Mouse (Mus musculus): ENCODE data around the gene Lenep. TPM values are rescaled to one million over a fixed set of nuclear protein-coding genes. Genes with fewer than 3 reads are reported as not detected.

The Lenep gene
- polyA plus RNA-seq, 3 experiments from 2014 or later = 0.38 TPM; not detected in 2

DNA sequence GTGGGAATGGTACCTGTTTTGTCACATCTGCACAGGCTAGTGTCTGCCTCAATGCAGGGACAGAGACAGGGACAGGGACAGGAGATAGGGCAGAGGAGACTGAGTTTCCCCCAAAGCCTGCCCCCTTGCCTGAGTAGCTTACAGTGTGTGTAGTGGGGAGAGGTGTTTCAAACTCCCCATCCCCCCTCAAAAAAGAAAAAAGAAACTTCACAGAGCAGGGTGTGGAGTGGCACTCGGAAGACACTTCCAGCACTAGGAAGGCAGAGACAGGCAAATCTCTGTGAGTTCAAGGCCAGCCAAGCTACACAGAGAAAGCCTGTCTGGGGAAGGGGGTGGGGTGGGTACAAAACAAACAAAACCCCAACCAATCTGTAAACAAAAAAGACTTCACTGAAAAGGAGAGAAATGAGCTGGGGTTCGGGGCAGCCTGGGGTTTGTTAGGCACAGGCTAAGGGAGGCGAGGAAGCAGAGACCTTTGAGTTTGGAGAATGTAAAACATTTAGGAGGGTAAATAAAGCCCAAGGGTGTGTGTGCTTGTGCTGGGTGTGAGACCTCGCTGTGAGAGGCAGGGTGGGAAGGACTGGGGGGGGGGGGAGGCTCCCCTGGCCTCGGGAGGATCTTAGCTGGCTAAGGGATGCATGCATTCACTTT, 28.9 kb downstream of the Lenep start:
- ATAC-seq = no peak

- no peak for ATAC-seq
These were observed 35.3 kb downstream of the Lenep start for GRCm38 (mm10) chr3:89367338-89367737.

DNA sequence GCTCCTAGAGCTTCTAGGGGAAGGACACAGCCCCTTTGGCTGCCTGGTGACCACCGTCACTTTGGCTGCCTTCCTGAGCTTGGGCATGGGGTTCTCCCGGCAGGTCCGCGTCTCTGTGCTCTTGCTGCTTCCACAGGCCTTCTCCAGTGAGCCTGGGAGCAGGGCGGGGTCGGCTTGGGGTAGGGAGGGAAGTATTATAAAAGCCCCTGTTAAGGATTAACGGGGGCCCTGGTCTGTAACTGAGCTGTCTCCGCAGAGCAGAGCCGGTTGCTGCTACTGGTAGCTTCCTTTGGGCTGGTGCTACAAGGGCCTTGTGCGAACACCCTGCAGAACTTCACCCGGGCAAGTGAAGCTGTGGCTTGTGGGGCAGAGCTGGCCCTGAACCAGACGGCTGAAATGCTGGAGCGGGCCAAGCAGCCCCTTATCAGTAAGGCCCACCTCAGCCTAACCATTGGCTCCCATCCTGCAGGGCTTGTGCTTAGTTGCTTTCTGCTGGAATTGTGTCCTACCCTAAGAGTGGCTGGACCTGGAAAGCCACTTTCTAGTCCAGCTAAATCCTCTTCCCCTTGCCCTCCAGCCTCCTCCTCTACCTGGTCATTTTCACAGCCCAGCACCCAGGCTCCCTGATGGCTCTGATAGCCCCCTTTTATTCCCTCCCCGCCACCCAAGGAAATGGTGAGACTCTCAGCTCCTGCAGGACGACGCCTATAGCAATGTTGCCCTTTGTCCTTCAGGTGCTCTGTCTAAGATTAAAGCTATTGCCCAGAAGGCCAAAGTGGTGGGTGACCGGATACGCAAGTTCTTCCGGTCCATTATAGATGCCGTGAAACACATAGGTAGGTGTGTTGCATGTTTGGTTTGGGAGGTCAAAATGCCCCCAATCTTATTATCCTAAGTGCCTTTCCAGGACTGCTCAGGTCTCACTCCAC, 36.8 kb downstream of the Lenep start:
- ATAC-seq = no peak

- no peak for ATAC-seq
These were observed 37.5 kb downstream of the Lenep start, which contains the start of gene Dcst1 for GRCm38 (mm10) chr3:89365153-89365485. TSS of gene Dcst1 (minus strand) at chr3:89365253.

DNA sequence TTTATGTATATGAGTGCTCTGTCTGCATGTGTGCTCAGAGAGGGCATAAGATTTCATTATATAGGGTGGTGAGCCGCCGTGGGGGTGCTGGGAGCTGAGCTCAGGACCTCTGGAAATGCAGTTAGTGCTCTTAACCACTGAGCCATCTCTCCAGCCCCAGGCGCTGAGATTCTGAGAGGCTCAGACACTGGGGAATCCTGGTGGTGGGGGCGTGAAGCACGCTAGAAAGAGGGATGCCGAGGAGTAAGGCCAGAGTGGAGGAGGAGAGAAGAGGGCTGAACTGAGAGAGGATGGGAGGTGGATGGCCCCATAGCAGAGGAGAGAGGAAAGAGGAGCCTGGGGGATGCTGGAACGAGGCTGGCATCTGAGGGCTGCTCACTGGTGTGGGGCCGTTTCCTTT, 38.0 kb downstream of the Lenep start:
- ATAC-seq = no peak

GRCm38 (mm10) chr3:89361675-89362074, 40.9 kb downstream of the Lenep start, which contains the start of gene Dcst2:
TSS of gene Dcst2 (plus strand) at chr3:89361975.
- ATAC-seq = no peak

GRCm38 (mm10) chr3:89360237-89360636, 42.4 kb downstream of the Lenep start:
- no peak for ATAC-seq

DNA sequence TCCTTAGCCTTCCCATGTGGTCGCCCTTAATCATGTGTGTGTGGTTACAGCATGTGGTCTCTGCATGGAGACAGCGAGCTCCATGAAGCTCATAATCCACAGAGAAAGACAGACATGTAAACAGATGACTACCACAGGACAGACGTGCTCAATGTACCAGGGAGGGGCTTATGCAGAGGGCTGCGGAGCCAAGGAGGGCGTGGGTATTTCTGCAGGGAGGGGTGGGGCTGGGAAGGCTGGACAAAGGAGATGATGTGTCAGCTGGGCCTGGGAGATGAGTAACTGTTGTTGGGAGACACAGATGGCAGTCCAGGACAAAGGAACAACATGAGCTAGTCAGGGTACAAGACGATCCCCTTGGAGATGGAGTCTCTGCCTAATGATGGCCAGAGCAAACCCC, 43.0 kb downstream of the Lenep start:
- no peak for ATAC-seq

GRCm38 (mm10) chr3:89356029-89356428, 46.6 kb downstream of the Lenep start:
- ATAC-seq = no peak

DNA sequence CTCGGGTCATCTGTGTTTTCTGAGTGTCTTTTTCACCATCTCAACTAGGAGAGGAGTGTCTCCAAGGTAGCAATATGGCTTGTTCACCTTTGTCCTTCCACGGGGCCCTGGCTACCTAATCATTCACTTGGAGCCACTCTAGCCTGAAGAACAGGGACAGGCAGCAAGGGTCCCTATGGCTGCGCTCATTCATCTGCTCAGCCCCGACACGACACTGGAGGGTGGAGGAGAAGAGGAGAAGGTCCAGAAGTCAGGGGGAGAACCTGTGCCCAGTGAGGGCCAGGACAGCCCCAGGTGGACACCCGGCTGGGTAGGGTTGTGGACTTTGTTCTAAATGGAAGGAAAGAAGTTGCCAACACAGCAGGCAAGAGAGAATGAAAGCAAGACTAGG, 47.1 kb downstream of the Lenep start:
- ATAC-seq = no peak

DNA sequence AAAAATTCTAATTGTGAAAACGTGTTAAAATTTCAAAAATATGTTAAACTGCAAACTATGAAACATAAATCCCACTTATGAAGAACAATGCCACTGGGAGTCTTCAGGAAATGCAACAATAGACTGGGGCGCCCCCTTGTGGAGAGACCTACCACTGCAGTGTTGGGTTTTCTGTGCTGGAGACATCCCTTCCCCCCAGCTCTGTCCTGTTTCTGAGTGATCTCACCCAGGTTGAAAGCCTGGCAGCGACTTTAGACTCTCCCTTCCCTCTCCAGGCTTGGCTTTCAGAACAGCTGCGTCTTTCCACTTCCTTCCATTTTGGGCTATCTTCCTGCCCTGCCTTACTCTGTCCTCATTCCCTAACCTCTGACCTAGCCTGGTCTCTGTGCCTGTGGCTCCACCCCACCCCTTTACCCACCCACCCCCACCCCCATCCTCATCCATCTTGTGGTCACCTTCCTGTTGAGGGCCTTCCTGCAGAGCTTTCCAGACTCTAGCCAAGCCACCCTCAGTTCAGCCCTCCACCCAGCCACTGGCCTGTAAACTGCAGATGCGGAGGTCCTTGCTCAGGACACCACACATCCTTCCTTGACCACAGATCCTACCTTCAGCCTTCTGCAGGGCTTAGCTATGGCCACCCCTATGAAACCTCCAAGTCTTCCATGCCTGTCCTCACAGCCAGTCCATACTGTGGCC, 47.6 kb downstream of the Lenep start:
- peak; percentile 27 for ATAC-seq

GRCm38 (mm10) chr3:89351271-89351670, 51.3 kb downstream of the Lenep start:
- ATAC-seq = no peak

Other genes starting within 250 kb of the Lenep start
- gene Hcn3, start 242.6 kb downstream of the Lenep start, polyA plus RNA-seq (2017; shearing (Covaris generic)) = 1 to 10 TPM in 2 of 3 experiments, not detected in 1; 1.3 TPM
- gene Clk2, start 238.0 kb downstream of the Lenep start, polyA plus RNA-seq (2017; shearing (Covaris generic)) = 10 to 100 TPM; 12.5 to 29.0 (median 24.7) TPM
- gene Scamp3, start 225.3 kb downstream of the Lenep start, polyA plus RNA-seq (2017; shearing (Covaris generic)) = 100 to 1,000 TPM; 168 to 216 (median 185) TPM
- 100 to 1,000 TPM; 132 to 223 (median 213) TPM for gene Fam189b, start 219.7 kb downstream of the Lenep start, polyA plus RNA-seq (2017; shearing (Covaris generic))
- gene Gba, start 199.9 kb downstream of the Lenep start, polyA plus RNA-seq (2017; shearing (Covaris generic)) = 10 to 100 TPM; 63.7 to 86.1 (median 85.1) TPM
- 1 to 10 TPM in 2 of 3 experiments, under 1 TPM in 1; 0.48 to 3.3 (median 2.7) TPM for gene Thbs3, start 187.6 kb downstream of the Lenep start, polyA plus RNA-seq (2017; shearing (Covaris generic))
- gene Mtx1, start 175.7 kb downstream of the Lenep start, polyA plus RNA-seq (2017; shearing (Covaris generic)) = 100 to 1,000 TPM in 1 of 3 experiments, 10 to 100 TPM in 2; 77.7 to 112 (median 94.3) TPM
- gene Muc1, start 173.7 kb downstream of the Lenep start, polyA plus RNA-seq (2017; shearing (Covaris generic)) = 1 to 10 TPM; 1.6 to 2.5 (median 1.8) TPM
- 100 to 1,000 TPM; 271 to 458 (median 303) TPM for gene Krtcap2, start 156.8 kb downstream of the Lenep start, polyA plus RNA-seq (2017; shearing (Covaris generic))
- gene Trim46, start 156.5 kb downstream of the Lenep start, polyA plus RNA-seq (2017; shearing (Covaris generic)) = 1 to 10 TPM; 2.6 to 5.5 (median 3.4) TPM
- gene Dpm3, start 143.4 kb downstream of the Lenep start, polyA plus RNA-seq (2017; shearing (Covaris generic)) = 100 to 1,000 TPM; 115 to 155 (median 137) TPM
- gene Slc50a1, start 132.2 kb downstream of the Lenep start, polyA plus RNA-seq (2017; shearing (Covaris generic)) = 100 to 1,000 TPM; 152 to 315 (median 248) TPM
- gene Efna1, start 121.7 kb downstream of the Lenep start, polyA plus RNA-seq (2017; shearing (Covaris generic)) = not detected
- not detected for gene Efna3, start 79.8 kb downstream of the Lenep start, polyA plus RNA-seq (2017; shearing (Covaris generic))
- gene Efna4, start 64.8 kb downstream of the Lenep start, polyA plus RNA-seq (2017; shearing (Covaris generic)) = under 1 TPM in 2 of 3 experiments, not detected in 1; 0.49 to 0.59 TPM
- gene Adam15, start 52.8 kb downstream of the Lenep start, polyA plus RNA-seq (2017; shearing (Covaris generic)) = 10 to 100 TPM in 2 of 3 experiments, 1 to 10 TPM in 1; 6.8 to 11.1 (median 10.8) TPM
- gene Dcst2, start 40.8 kb downstream of the Lenep start, polyA plus RNA-seq (2017; shearing (Covaris generic)) = under 1 TPM in 2 of 3 experiments, not detected in 1; 0.20 to 0.54 TPM
- under 1 TPM; 0.40 to 0.88 (median 0.71) TPM for gene Dcst1, start 37.5 kb downstream of the Lenep start, polyA plus RNA-seq (2017; shearing (Covaris generic))
- 10 to 100 TPM; 11.1 to 16.2 (median 11.4) TPM for gene Zbtb7b, start 8.0 kb downstream of the Lenep start, polyA plus RNA-seq (2017; shearing (Covaris generic))
- 10 to 100 TPM; 43.1 to 63.7 (median 57.5) TPM for gene Flad1, start 9.1 kb upstream of the Lenep start, polyA plus RNA-seq (2017; shearing (Covaris generic))
- 100 to 1,000 TPM in 1 of 3 experiments, 10 to 100 TPM in 2; 23.3 to 176 (median 34.8) TPM for gene Cks1b, start 15.6 kb upstream of the Lenep start, polyA plus RNA-seq (2017; shearing (Covaris generic))
- 10 to 100 TPM; 31.2 to 34.1 (median 33.7) TPM for gene Shc1, start 15.7 kb upstream of the Lenep start, polyA plus RNA-seq (2017; shearing (Covaris generic))
- 1 to 10 TPM; 9.0 to 9.6 (median 9.5) TPM for gene Pygo2, start 27.4 kb upstream of the Lenep start, polyA plus RNA-seq (2017; shearing (Covaris generic))
- 10 to 100 TPM; 41.1 to 46.1 (median 42.2) TPM for gene Pbxip1, start 33.9 kb upstream of the Lenep start, polyA plus RNA-seq (2017; shearing (Covaris generic))
- gene Pmvk, start 51.7 kb upstream of the Lenep start, polyA plus RNA-seq (2017; shearing (Covaris generic)) = 10 to 100 TPM; 34.8 to 40.5 (median 39.0) TPM
- gene Kcnn3, start 117.4 kb upstream of the Lenep start, polyA plus RNA-seq (2017; shearing (Covaris generic)) = not detected